Mouse (Mus musculus): ENCODE data around the gene Aste1. TPM values are rescaled to one million over a fixed set of nuclear protein-coding genes. Genes with fewer than 3 reads are reported as not detected.

Aste1 gene
- polyA plus RNA-seq, 1 experiment = 4.6 TPM

DNA sequence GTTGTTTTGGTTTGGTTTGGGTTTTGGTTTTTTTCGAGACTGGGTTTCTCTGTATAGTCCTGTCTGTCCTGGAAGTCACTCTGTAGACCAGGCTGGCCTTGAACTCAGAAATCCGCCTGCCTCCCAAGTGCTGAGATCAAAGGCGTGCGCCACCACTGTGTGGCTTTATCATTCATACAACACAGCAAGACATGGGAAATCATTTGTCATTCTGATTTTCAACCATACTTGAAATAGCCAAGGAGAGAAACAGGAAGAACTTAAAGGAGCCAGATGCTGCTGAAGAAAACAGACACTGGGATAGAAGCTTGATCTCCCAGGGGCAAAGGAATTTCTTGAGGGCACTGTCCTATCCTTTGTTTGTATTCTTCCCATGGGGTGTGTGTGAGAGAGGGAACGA lies 4.6 kb upstream of the Aste1 start:
- Histone ChIP-seq H3K27ac (ENCODE audit: insufficient read depth, low read depth, low read length) (no peak overlapping the region), H3K4me1 (ENCODE audit: control insufficient read depth, insufficient read depth, insufficient read length, low read length) (no peaks in the 10 kb centered on the region), H3K4me3 (ENCODE audit: low read depth, low read length) (no peak overlapping the region), H3K36me3 (ENCODE audit: control insufficient read depth, insufficient read depth, low read length) (no peaks in the 10 kb centered on the region), H3K27me3 (ENCODE audit: control insufficient read depth, insufficient read depth, low read length) (no peaks in the 10 kb centered on the region)
- TF ChIP-seq CTCF (IDR thresholded peaks at IDR 0.05; ENCODE audit: extremely low read depth, insufficient read length, insufficient replicate concordance, low read depth, low read length) (no peak), POLR2A (IDR thresholded peaks at IDR 0.05; ENCODE audit: low read depth, low read length) (no peak)
- 66% methylated on average over 4 of the region's 5 CpGs for WGBS

DNA sequence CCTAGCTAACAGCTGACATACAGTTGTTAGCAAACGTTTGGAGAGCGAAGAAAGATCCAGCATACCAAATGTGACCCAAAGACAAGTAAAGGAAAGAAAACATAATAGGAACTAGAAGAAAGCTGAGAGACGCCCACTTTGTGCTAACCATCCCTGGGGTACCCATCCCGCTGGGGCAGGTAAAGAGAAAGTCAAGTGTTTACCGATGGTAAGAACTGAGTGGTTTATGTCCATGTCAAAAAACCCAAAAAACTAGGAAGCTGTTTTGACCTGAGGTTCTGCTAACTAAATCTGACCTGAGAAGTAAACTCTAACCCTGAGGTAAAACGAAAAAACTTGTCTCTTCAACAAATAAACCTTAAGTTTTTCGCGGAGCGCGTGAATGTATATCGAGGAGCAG lies 472 bp upstream of the Aste1 start:
- peaks cover 10% of the 10 kb centered on the region for H3K36me3 ChIP-seq (ENCODE audit: control insufficient read depth, insufficient read depth, low read length)
- no peak overlapping the region for H3K27ac ChIP-seq (ENCODE audit: insufficient read depth, low read depth, low read length)
- H3K4me3 ChIP-seq (ENCODE audit: low read depth, low read length) = peak overlapping the region; percentile 74
- H3K4me1 ChIP-seq (ENCODE audit: control insufficient read depth, insufficient read depth, insufficient read length, low read length) = peaks cover 5% of the 10 kb centered on the region; the same call in 1 of the 2 replicates
- no peak for TF ChIP-seq POLR2A (IDR thresholded peaks at IDR 0.05; ENCODE audit: low read depth, low read length)
- no peak for TF ChIP-seq CTCF (IDR thresholded peaks at IDR 0.05; ENCODE audit: extremely low read depth, insufficient read length, insufficient replicate concordance, low read depth, low read length)
- 10% methylated on average over 11 of the region's 11 CpGs for WGBS
- no peaks in the 10 kb centered on the region for H3K27me3 ChIP-seq (ENCODE audit: control insufficient read depth, insufficient read depth, low read length)

DNA sequence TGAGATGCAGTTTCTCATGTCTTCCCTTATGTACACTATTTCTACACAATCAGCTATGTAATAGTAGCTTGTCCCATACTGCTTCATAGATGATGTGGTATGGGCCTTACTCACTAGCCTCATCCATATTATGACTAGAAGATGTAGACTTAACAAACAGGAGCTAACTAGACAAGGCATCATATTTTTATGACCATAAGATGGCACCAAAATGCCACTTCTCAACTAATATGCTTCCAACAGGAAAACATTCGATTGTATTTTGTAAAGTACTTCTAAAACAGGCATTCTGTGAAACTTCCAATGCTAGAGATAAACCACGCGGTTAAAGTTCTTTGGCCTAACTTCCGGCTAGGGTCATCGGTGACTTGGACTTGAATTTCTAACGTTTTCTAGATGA lies 13.4 kb downstream of the Aste1 start:
- WGBS = 91% methylated on average over 6 of the region's 6 CpGs
- no peak for TF ChIP-seq CTCF (IDR thresholded peaks at IDR 0.05; ENCODE audit: extremely low read depth, insufficient read length, insufficient replicate concordance, low read depth, low read length)
- no peak for TF ChIP-seq POLR2A (IDR thresholded peaks at IDR 0.05; ENCODE audit: low read depth, low read length)
- H3K27ac ChIP-seq (ENCODE audit: insufficient read depth, low read depth, low read length) = no peak overlapping the region
- no peak overlapping the region for H3K4me3 ChIP-seq (ENCODE audit: low read depth, low read length)
- peaks cover 36% of the 10 kb centered on the region for H3K36me3 ChIP-seq (ENCODE audit: control insufficient read depth, insufficient read depth, low read length)
- H3K4me1 ChIP-seq (ENCODE audit: control insufficient read depth, insufficient read depth, insufficient read length, low read length) = no peaks in the 10 kb centered on the region
- H3K27me3 ChIP-seq (ENCODE audit: control insufficient read depth, insufficient read depth, low read length) = no peaks in the 10 kb centered on the region

DNA sequence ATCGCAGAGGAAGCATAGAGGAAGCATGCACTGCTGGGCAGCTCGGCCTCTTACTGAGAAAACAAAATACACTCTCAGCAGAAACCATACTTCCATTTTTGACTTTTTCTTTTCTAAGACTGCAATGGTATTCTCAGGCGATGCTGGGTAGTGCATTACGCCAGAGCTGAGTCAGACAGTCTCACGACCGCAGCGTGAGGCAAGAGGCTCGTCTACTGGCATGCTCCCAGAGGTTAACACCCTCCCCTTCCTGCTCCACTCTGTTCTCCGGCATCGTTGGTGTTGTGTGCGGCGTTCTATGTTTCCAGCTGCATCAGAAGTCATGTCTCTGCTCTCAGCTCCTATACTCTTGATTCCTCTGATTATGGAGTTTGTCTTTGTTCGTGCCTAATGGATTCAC lies 63.8 kb downstream of the Aste1 start:
- no peaks in the 10 kb centered on the region for H3K4me1 ChIP-seq (ENCODE audit: control insufficient read depth, insufficient read depth, insufficient read length, low read length)
- no peaks in the 10 kb centered on the region for H3K27me3 ChIP-seq (ENCODE audit: control insufficient read depth, insufficient read depth, low read length)
- H3K4me3 ChIP-seq (ENCODE audit: low read depth, low read length) = no peak overlapping the region
- TF ChIP-seq POLR2A (IDR thresholded peaks at IDR 0.05; ENCODE audit: low read depth, low read length) (no peak), CTCF (IDR thresholded peaks at IDR 0.05; ENCODE audit: extremely low read depth, insufficient read length, insufficient replicate concordance, low read depth, low read length) (no peak)
- 86% methylated on average over 13 of the region's 13 CpGs for WGBS
- no peak overlapping the region for H3K27ac ChIP-seq (ENCODE audit: insufficient read depth, low read depth, low read length)
- peaks cover 34% of the 10 kb centered on the region for H3K36me3 ChIP-seq (ENCODE audit: control insufficient read depth, insufficient read depth, low read length)

DNA sequence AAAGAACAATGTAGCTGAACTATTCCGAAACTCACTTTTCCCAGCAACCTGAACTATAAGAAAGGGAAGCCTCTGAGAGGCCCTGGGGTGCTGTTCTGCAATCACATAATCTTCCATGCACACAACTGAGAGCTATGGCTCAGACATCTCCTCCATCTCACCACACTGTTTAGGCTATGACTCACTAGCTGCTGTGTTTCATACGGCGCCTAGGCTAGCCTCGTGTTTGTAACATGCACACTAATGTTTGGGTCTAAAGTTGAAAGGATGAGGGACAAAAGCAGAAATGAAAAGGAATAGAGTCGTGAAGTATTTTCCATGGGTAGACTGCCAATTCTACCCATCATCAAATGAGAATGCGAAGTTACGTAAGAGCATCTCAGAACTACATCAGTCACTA lies 66.3 kb downstream of the Aste1 start:
- Histone ChIP-seq H3K4me1 (ENCODE audit: control insufficient read depth, insufficient read depth, insufficient read length, low read length) (no peaks in the 10 kb centered on the region), H3K27ac (ENCODE audit: insufficient read depth, low read depth, low read length) (no peak overlapping the region), H3K36me3 (ENCODE audit: control insufficient read depth, insufficient read depth, low read length) (peaks cover 30% of the 10 kb centered on the region), H3K27me3 (ENCODE audit: control insufficient read depth, insufficient read depth, low read length) (no peaks in the 10 kb centered on the region), H3K4me3 (ENCODE audit: low read depth, low read length) (no peak overlapping the region)
- no peak for TF ChIP-seq CTCF (IDR thresholded peaks at IDR 0.05; ENCODE audit: extremely low read depth, insufficient read length, insufficient replicate concordance, low read depth, low read length)
- no peak for TF ChIP-seq POLR2A (IDR thresholded peaks at IDR 0.05; ENCODE audit: low read depth, low read length)
- WGBS = 87% methylated on average over 7 of the region's 7 CpGs

Other genes with a start within 250 kb of the Aste1 start
- not detected in 2 replicates for gene Nek11, start 132 bp downstream of the Aste1 start, polyA plus RNA-seq (2012; rRNA removed)
- 22.5 and 34.1 TPM in 2 replicates for gene Atp2c1, start 131.9 kb downstream of the Aste1 start, polyA plus RNA-seq (2012; rRNA removed)
- 6.4 and 11.5 TPM in 2 replicates for gene Pik3r4, start 247.6 kb downstream of the Aste1 start, polyA plus RNA-seq (2012; rRNA removed)